Mouse (Mus musculus) brain, adult 2 months (tissue): Measurements from ENCODE around the gene Cnpy4.

Experiments used
- DNase-seq: peaks from one replicate; pipeline ENCODE4 v3.0.0; 2011; ENCODE audit warnings: low read depth, low spot score

Cnpy4 gene

GRCm38 (mm10) chr5:138186950-138187638 lies at the start of gene Cnpy4, which contains the start of gene Taf6:
Cnpy4 (plus strand) TSS chr5:138187485.
Taf6 (minus strand) TSS chr5:138187451.
- peak; percentile 96 for DNase-seq

- DNase-seq: peak; percentile 64
These were observed 49.2 kb upstream of the Cnpy4 start for GRCm38 (mm10) chr5:138137935-138138549.

DNA sequence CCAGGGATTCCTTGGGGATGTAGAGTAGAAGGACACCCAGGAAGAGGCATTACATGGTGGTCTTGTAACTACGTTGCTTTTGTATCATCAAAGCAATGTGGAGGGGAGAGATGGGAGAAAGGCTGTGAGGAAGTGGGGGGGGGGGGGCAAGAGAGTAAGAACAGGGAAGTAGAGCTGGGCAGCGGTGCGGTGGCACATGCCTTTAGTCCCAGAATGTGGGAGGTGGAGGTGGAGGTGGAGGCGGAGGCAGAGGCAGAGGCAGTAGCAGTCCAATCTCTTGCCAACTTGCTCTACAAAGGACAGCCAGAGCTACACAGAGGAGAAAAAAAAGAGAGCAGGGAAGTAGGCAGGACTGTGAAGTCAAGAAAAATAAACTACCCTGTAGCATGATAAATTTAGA lies 48.7 kb upstream of the Cnpy4 start:
- DNase-seq: no peak

GRCm38 (mm10) chr5:138154390-138154789 lies 32.9 kb upstream of the Cnpy4 start:
- no peak for DNase-seq

DNA sequence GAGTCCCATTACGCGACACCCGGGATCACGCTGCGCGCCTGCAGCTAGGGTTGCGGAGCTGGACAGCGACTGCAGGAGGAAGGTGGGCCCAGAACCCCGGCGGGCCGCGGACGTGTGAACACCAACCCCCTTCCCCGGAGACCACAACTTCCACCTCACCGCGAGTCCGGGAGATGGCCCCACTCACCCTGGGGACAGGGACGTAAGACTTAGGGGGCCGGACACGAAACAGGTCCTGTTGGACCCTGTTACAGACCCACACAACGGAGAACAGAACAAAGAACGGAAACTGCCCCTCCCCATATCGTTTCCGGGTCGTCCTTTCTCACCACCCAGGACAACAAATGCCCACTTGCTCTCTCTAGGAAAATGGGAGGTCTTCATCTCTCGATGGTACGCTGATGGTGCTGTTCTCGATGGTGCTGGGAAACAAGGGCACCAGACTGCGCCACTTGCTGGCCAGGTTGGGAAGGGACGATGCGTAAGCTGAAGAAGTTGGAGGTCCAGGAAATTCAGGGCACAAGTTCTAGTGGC lies 31.8 kb upstream of the Cnpy4 start, which contains the start of gene Zfp113:
TSS of gene Zfp113 (minus strand) at position 302 of the 534 bp plus-strand sequence.
- peak; percentile 99 for DNase-seq

DNA sequence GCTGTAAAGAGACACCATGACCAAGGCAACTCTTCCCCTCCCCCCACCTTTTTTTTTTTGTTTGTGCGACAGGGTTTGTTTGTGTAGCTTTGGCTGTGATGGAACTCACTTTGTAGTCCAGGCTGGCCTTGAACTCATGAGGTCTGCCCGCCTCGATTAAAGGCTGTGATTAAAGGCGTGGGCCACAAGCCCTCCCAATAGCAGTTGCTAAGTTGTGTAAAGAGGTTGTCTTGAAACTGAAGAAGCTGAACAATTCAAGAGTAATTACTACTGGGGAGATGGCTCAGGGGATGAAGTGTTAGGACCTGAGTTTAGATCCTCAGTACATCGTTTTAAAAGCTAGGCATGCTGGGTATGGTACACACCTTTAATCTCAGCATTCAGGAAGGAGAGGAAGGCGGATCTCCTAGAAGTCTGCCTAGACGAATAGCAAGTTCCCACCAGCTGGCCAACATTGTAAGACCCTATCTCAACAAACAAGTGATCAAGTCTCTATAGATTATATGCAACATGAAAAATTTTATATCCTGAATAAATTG lies 27.0 kb upstream of the Cnpy4 start:
- DNase-seq: no peak

DNA sequence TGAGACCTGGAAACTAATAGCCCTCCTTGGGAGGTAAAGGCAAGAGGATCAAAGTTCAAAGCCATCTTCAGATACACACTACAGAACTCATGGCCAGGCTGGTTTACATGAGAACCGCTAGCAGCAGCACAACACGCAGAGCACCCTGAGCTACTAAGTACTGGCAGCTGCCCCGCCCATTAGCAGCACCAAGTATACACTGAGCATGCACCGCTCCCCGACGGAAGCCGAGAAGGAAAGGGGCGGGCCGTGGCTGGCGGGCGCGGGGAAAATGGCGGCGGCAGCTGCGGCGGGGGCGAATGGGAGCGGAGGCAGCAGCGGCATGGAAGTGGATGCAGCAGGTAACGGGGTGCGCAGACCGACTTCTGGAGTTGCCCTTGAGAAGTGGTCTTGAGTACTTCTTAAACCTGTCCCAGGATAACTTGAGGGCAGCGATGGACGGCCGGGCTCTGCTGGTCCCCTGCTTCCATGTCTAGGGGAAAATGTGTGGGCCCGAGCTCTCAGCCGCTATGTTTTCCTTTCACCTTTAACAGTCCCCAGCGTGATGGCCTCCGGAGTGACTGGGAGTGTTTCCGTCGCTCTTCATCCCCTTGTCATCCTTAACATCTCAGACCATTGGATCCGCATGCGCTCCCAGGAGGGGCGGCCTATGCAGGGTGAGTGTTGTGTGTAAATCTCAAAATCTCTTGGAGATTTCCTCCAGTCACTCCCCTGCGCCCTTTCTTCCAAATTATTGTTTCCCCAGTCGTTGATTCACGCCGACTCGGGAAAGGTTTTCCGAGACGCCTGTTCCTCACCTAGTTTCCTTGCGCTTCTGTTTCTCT lies 26.2 kb upstream of the Cnpy4 start, which contains the start of gene Cops6:
TSS of gene Cops6 (plus strand) at position 230 of the 824 bp plus-strand sequence.
- peak; percentile 97 for DNase-seq

DNA sequence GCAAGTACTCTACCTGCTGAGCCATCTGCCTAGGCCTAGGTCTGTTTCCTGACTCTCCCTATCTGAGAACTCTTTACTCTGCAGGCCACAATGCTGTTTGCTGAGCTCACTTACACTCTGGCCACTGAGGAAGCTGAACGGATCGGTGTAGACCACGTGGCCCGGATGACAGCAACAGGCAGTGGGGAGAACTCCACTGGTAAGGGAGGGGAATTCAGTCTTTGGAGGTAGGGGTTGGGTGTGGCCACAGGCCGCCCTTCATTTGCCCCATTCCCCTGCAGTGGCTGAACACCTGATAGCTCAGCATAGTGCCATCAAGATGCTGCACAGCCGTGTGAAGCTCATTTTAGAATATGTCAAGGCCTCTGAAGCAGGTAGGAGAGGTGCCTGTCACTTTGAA lies 24.2 kb upstream of the Cnpy4 start:
- no peak for DNase-seq

- no peak for DNase-seq
These were observed 23.7 kb upstream of the Cnpy4 start for GRCm38 (mm10) chr5:138163610-138164009.

DNA sequence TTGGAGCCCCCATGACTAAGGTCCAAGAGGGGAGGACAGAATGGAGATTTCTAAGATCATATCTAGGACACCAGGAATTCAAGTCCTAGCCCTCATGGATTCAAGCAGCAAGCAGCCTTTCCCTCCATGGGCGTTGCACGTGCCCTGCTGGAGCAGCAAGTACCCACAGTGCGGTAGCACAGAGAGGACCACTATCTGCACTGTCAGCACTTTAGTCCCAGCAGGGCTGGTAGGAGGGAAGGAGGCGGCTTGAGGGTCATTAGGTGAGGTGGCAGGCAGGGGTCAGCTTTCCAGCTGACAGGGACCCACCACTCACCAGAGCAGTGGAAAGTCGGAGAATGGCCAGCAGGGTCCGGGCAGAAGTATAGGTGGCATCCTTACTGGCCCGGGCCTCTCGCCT lies 21.7 kb upstream of the Cnpy4 start:
- no peak for DNase-seq

DNA sequence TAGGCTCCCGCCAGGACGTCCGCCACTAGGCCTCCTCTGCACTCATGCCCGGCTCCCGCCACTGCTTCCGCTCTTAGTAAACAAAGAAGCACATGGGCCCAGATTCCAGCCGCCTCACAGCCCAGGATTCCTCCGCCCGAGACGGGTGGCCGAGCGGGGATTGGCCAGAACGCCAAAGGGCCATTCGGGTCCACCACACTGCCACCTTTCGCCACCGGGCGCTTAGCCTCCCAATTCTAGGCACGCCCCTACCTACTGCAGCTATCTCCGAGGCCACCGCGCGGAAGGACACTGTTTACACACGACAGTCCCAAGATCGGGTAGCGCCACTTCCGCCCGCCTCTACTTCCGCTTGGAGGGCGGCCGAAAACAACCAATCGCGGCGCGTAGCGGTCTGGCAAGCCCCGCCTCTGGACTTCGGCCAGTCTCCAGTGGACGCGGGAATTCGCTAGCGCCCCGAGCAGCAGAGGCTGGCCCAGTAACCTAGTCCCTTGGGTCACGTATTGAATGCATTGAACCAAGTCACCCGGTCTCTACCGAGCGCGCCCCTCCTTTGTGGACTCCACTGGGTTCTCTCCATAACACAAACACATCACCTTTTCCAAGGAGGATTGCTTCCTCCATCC lies 16.2 kb upstream of the Cnpy4 start:
- DNase-seq: peak; percentile 99

GRCm38 (mm10) chr5:138171695-138172491 lies 15.4 kb upstream of the Cnpy4 start, which contains the start of the genes Ap4m1 and Mcm7:
Ap4m1 (plus strand) TSS chr5:138172002.
Mcm7 (minus strand) TSS chr5:138172422.
- DNase-seq: peak; percentile 100

DNA sequence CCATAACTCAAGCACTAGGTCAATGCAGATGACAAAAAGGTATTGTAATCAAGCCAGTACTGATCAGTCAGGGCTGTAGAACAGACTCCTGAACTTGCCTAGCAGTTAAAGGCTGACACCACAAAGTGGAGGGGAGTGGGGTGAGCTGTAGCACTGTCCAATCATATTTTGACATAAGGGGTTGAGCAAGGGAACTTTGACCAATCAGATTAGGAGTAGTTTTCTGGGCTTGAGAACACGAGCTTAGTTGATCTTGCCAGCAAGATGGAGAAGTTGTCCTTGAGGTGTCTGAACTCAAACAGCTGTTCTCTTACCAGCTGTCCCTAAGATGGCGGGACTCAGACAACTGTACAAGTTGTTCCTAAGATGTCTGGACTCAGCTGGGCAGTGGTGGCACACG lies 14.1 kb upstream of the Cnpy4 start:
- no peak for DNase-seq

DNA sequence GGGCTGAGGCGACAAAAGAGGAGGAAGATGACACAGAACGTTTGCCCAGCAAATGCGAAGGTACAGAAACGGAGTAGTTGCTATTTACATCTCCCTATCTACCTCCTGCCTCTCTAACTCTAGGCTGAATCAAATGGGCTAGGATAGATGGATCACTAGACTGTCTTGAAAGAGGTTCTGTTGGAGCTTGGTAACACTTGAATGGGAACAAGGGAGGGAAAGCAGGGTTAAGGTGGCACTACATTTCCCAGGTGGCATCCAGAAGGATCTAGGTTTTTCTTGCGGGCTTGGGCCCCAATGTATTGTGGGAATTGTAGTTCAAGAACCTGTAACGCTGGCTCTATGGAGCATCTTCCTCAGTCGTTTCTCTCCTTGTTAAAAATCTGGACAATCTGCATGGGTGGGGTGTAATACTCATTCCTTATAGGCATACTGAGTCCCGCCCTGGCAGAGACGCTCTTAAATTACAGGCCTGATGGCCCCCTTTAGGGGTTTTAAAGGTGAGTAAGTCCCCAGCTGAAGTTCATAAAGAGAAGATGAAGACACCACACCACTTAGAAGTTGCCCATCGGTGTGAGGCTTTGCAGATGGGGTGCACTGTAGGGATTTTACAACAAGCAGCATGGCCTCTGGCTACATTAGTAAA lies 499 bp downstream of the Cnpy4 start:
- DNase-seq: peak; percentile 96

- DNase-seq: peak; percentile 97
These were observed 6.8 kb downstream of the Cnpy4 start, which contains the start of gene Mblac1 for GRCm38 (mm10) chr5:138193771-138194727. Mblac1 (plus strand) TSS chr5:138194314.

DNA sequence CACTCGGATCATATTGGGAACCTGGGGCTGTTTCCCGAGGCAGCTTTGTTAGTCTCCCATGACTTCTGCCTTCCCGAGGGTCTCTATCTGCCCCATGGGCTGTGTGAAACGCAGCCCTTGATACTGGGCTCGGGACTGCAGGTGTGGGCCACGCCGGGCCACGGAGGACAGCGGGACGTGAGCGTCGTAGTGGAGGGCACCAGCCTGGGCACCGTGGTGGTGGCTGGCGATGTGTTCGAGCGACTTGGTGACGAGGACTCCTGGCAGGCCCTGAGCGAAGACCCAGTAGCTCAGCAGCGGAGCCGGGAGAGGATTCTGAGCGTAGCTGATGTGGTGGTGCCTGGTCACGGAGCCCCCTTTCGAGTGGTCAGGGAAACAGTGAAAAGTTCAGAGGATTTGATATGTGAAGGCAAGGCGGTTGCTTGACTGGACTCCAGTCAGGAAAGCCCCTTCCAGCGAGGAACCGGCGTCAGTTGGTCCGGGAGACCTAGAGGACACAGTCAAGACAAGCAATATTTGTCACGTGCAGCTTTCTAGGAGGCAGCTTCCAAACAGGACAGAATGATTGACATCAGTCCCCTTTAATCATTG lies 7.6 kb downstream of the Cnpy4 start:
- peak; percentile 66 for DNase-seq

- peak; percentile 22 for DNase-seq
These were observed 8.2 kb downstream of the Cnpy4 start for GRCm38 (mm10) chr5:138195463-138195862.

GRCm38 (mm10) chr5:138199576-138199975 lies 12.3 kb downstream of the Cnpy4 start:
- peak; percentile 55 for DNase-seq
